8 mouse cellular contexts compared by ENCODE assay signal in genomic region chr13:109903764-109904510, GRCm38 (mm10).
DNase-seq lines count a peak whose midpoint lies in the region; ATAC-seq and TF ChIP-seq lines count a peak whose summit lies in the region.

No protein-coding gene starts in this region.

- H3K4me3 ChIP-seq in lung, embryonic 14.5 days (ENCODE audit: low read depth, low read length), result peak overlapping the region; percentile 71
- peak overlapping the region; percentile 88 for H3K4me3 ChIP-seq in forebrain, embryonic 15.5 days
- H3K4me3 ChIP-seq in liver, embryonic 13.5 days (replicated peaks), result peak overlapping the region; percentile 68

- no peak for ATAC-seq in lung, embryonic 14.5 days (ENCODE audit: insufficient read depth)
- no peak for ATAC-seq in forebrain, embryonic 15.5 days (replicated peaks)
- no peak for ATAC-seq in liver, embryonic 13.5 days (ENCODE audit: low read depth)

- no peaks in the 10 kb centered on the region for H3K9me3 ChIP-seq in lung, embryonic 14.5 days (ENCODE audit: low read depth, low read length)
- H3K9me3 ChIP-seq in forebrain, embryonic 15.5 days, result no peaks in the 10 kb centered on the region
- no peaks in the 10 kb centered on the region for H3K9me3 ChIP-seq in liver, embryonic 13.5 days (replicated peaks)

- WGBS in lung, embryonic 14.5 days, result 30% methylated on average over 14 of the region's 14 CpGs
- 39% methylated on average over 14 of the region's 14 CpGs for WGBS in forebrain, embryonic 15.5 days
- 51% methylated on average over 14 of the region's 14 CpGs for WGBS in liver, embryonic 13.5 days (ENCODE audit: insufficient replicate concordance)

- H3K27ac ChIP-seq in lung, embryonic 14.5 days (ENCODE audit: low read depth), result no peak overlapping the region
- H3K27ac ChIP-seq in forebrain, embryonic 15.5 days (replicated peaks), result no peak overlapping the region
- H3K27ac ChIP-seq in liver, embryonic 13.5 days, result no peak overlapping the region

- no peaks in the 10 kb centered on the region for H3K36me3 ChIP-seq in lung, embryonic 14.5 days (ENCODE audit: insufficient read depth)
- H3K36me3 ChIP-seq in forebrain, embryonic 15.5 days, result no peaks in the 10 kb centered on the region
- H3K36me3 ChIP-seq in liver, embryonic 13.5 days, result no peaks in the 10 kb centered on the region

- no peak for TF ChIP-seq CTCF in lung, embryonic 14.5 days (IDR thresholded peaks at IDR 0.05; ENCODE audit: low read depth)

- H3K27me3 ChIP-seq in lung, embryonic 14.5 days (ENCODE audit: insufficient read depth, low read length), result no peaks in the 10 kb centered on the region
- H3K27me3 ChIP-seq in forebrain, embryonic 15.5 days, result no peaks in the 10 kb centered on the region
- peaks cover 24% of the 10 kb centered on the region for H3K27me3 ChIP-seq in liver, embryonic 13.5 days

- peak overlapping the region; percentile 94 for H3K4me2 ChIP-seq in lung, embryonic 14.5 days
- peak overlapping the region; percentile 93 for H3K4me2 ChIP-seq in forebrain, embryonic 15.5 days (replicated peaks)
- peak overlapping the region; percentile 85 for H3K4me2 ChIP-seq in liver, embryonic 13.5 days

- peaks cover 15% of the 10 kb centered on the region for H3K4me1 ChIP-seq in lung, embryonic 14.5 days (ENCODE audit: insufficient read depth)
- peaks cover 48% of the 10 kb centered on the region for H3K4me1 ChIP-seq in forebrain, embryonic 15.5 days
- peaks cover 42% of the 10 kb centered on the region for H3K4me1 ChIP-seq in liver, embryonic 13.5 days (replicated peaks)

- H3K9ac ChIP-seq in lung, embryonic 14.5 days, result peak overlapping the region; percentile 74
- H3K9ac ChIP-seq in forebrain, embryonic 15.5 days (replicated peaks), result peak overlapping the region; percentile 84
- H3K9ac ChIP-seq in liver, embryonic 13.5 days, result peak overlapping the region; percentile 69

- no peak for DNase-seq in lung, embryonic 14.5 days
- no peak for DNase-seq in lung, postnatal 10 days
- no peak for DNase-seq in liver, embryonic 13.5 days
- peak; percentile 14 to 30 for DNase-seq in thymus, adult 18-20 months
- no peak for DNase-seq in layer of hippocampus, adult 18-20 months (ENCODE audit: low spot score in 2 of 2)
- DNase-seq in T-cell, adult 2 months (ENCODE audit: low spot score), result no peak
- DNase-seq in spleen, adult 18-20 months, result no peak

Comparison
In these comparisons a context has a peak if more than half of its experiments do, and no peak if none do; other contexts are left out.
1. DNase-seq: peak in thymus, adult 18-20 months (2 of 2); none in lung, embryonic 14.5 days (single experiment), lung, postnatal 10 days (single experiment), liver, embryonic 13.5 days (single experiment), layer of hippocampus, adult 18-20 months (0 of 2), T-cell, adult 2 months (single experiment) and spleen, adult 18-20 months (0 of 2).
2. Peak in every context shown above with its lines, with median percentiles within 50 percentile points of each other: H3K4me2 ChIP-seq, H3K4me3 ChIP-seq and H3K9ac ChIP-seq.